Mouse (Mus musculus) G1E-ER4 (cell line): ENCODE measurements around the gene Zmiz1. TPM values are rescaled to one million over a fixed set of nuclear protein-coding genes. Genes with fewer than 3 reads are reported as not detected.

Source experiments
- GATA1 ChIP-seq: IDR thresholded peaks from one replicate; pipeline ENCODE4 v1.8.0; 2012; ENCODE audit warnings: low read length, inconsistent platforms
- polyA plus RNA-seq: library from polyadenylated mRNA; stranded (reverse); fragments of >175 nt; gene quantifications from 2 replicates; pipeline ENCODE4 v1.2.3, GENCODE M21; 2012

Zmiz1 gene
- polyA plus RNA-seq, 1 experiment: not detected

- no peak for TF ChIP-seq GATA1
Measured at GRCm38 (mm10) chr14:25461676-25462385, 2.8 kb downstream of the Zmiz1 start.

- TF ChIP-seq GATA1: no peak
Measured at GRCm38 (mm10) chr14:25462975-25463374, 4.0 kb downstream of the Zmiz1 start.

GRCm38 (mm10) chr14:25463919-25464318 is 4.9 kb downstream of the Zmiz1 start:
- no peak for TF ChIP-seq GATA1

- TF ChIP-seq GATA1: no peak
Measured at GRCm38 (mm10) chr14:25464611-25465307, 5.8 kb downstream of the Zmiz1 start.

GRCm38 (mm10) chr14:25466361-25466760 is 7.4 kb downstream of the Zmiz1 start:
- no peak for TF ChIP-seq GATA1

GRCm38 (mm10) chr14:25467911-25468668 is 9.1 kb downstream of the Zmiz1 start:
- TF ChIP-seq GATA1: no peak

- no peak for TF ChIP-seq GATA1
Measured at GRCm38 (mm10) chr14:25468891-25469529, 10.0 kb downstream of the Zmiz1 start.

GRCm38 (mm10) chr14:25470224-25470805 is 11.3 kb downstream of the Zmiz1 start:
- TF ChIP-seq GATA1: no peak

- no peak for TF ChIP-seq GATA1
Measured at GRCm38 (mm10) chr14:25471035-25471434, 12.1 kb downstream of the Zmiz1 start.

- no peak for TF ChIP-seq GATA1
Measured at GRCm38 (mm10) chr14:25472096-25472861, 13.3 kb downstream of the Zmiz1 start.

GRCm38 (mm10) chr14:25472981-25473649 is 14.1 kb downstream of the Zmiz1 start:
- no peak for TF ChIP-seq GATA1

GRCm38 (mm10) chr14:25474017-25474416 is 15.0 kb downstream of the Zmiz1 start:
- TF ChIP-seq GATA1: no peak

GRCm38 (mm10) chr14:25474732-25475131 is 15.7 kb downstream of the Zmiz1 start:
- TF ChIP-seq GATA1: no peak

GRCm38 (mm10) chr14:25476048-25476447 is 17.1 kb downstream of the Zmiz1 start:
- no peak for TF ChIP-seq GATA1

- TF ChIP-seq GATA1: no peak
Measured at GRCm38 (mm10) chr14:25476453-25476852, 17.5 kb downstream of the Zmiz1 start.
